In genomic region chr8:125911229-125911580, GRCm38 (mm10) we compare ENCODE assay signal across 10 mouse cellular contexts. TPM values are rescaled to one million over a fixed set of nuclear protein-coding genes. Genes with fewer than 3 reads are reported as not detected.
A peak's percentile ranks its signal among the peaks of the same experiment; 100 is the strongest.
DNase-seq lines count a peak whose midpoint lies in the region; ATAC-seq lines count a peak whose summit lies in the region.
"Had no signal": no experiment of that assay in that cellular context is flagged by ENCODE, and none has a peak within 500 bp of the region (broad histone marks: within the 10 kb centered on the region; RNA-seq: fewer than 3 reads in every experiment).

No protein-coding gene starts in this region.

- H3K4me1 ChIP-seq in heart, embryonic 12.5 days (replicated peaks): peaks cover 9% of the 10 kb centered on the region
- H3K4me1 ChIP-seq in embryonic facial prominence, embryonic 10.5 days: peaks cover 21% of the 10 kb centered on the region
- peaks cover 2% of the 10 kb centered on the region; the same call in 1 of the 2 replicates for H3K4me1 ChIP-seq in intestine, embryonic 14.5 days (replicated peaks; ENCODE audit: control insufficient read depth, insufficient read depth, low read length)
- peaks cover 16% of the 10 kb centered on the region for H3K4me1 ChIP-seq in midbrain, embryonic 12.5 days

- no peak for ATAC-seq in heart, embryonic 12.5 days (ENCODE audit: insufficient number of reproducible peaks, low FRiP score)
- ATAC-seq in intestine, embryonic 14.5 days (replicated peaks; ENCODE audit: low FRiP score, low TSS enrichment, low read depth): no peak
- no peak for ATAC-seq in midbrain, embryonic 12.5 days (ENCODE audit: low FRiP score, low read depth)

- peak overlapping the region; percentile 68 for H3K4me3 ChIP-seq in heart, embryonic 12.5 days
- H3K4me3 ChIP-seq in embryonic facial prominence, embryonic 10.5 days: peak overlapping the region; percentile 69
- H3K4me3 ChIP-seq in intestine, embryonic 14.5 days (ENCODE audit: low read depth, low read length): peak overlapping the region; percentile 54
- peak overlapping the region; percentile 54 for H3K4me3 ChIP-seq in midbrain, embryonic 12.5 days
- H3K4me3 ChIP-seq: megakaryocyte, embryonic 14.5 days had no signal

- peaks cover 4% of the 10 kb centered on the region; the same call in 1 of the 2 replicates for H3K9me3 ChIP-seq in heart, embryonic 12.5 days (replicated peaks)
- H3K9me3 ChIP-seq in embryonic facial prominence, embryonic 10.5 days: no peaks in the 10 kb centered on the region
- no peaks in the 10 kb centered on the region for H3K9me3 ChIP-seq in intestine, embryonic 14.5 days (ENCODE audit: control insufficient read depth, low read length)
- H3K9me3 ChIP-seq in midbrain, embryonic 12.5 days: peaks cover 3% of the 10 kb centered on the region; the same call in 1 of the 2 replicates

- peaks cover 82% of the 10 kb centered on the region for H3K27me3 ChIP-seq in heart, embryonic 12.5 days (replicated peaks)
- H3K27me3 ChIP-seq in embryonic facial prominence, embryonic 10.5 days (replicated peaks; ENCODE audit: low read depth, poor library complexity, severe bottlenecking): peaks cover 82% of the 10 kb centered on the region
- peaks cover 55% of the 10 kb centered on the region for H3K27me3 ChIP-seq in intestine, embryonic 14.5 days (replicated peaks; ENCODE audit: control insufficient read depth, insufficient read depth, low read length)
- H3K27me3 ChIP-seq in midbrain, embryonic 12.5 days: peaks cover 80% of the 10 kb centered on the region

- peak overlapping the region; percentile 100 for H3K4me2 ChIP-seq in heart, embryonic 12.5 days
- H3K4me2 ChIP-seq in intestine, embryonic 14.5 days (ENCODE audit: low read length): peak overlapping the region; percentile 94
- H3K4me2 ChIP-seq in midbrain, embryonic 12.5 days (replicated peaks): peak overlapping the region; percentile 94

- H3K9ac ChIP-seq in heart, embryonic 12.5 days: peak overlapping the region; percentile 71
- peak overlapping the region; percentile 52 for H3K9ac ChIP-seq in intestine, embryonic 14.5 days (ENCODE audit: low read length)
- peak overlapping the region; percentile 50; the same call in 1 of the 2 replicates for H3K9ac ChIP-seq in midbrain, embryonic 12.5 days (replicated peaks)

- H3K27ac ChIP-seq in heart, embryonic 12.5 days (ENCODE audit: poor library complexity, severe bottlenecking): no peak overlapping the region
- peak overlapping the region; percentile 30; the same call in 1 of the 2 replicates for H3K27ac ChIP-seq in embryonic facial prominence, embryonic 10.5 days (replicated peaks)
- no peak overlapping the region for H3K27ac ChIP-seq in intestine, embryonic 14.5 days (ENCODE audit: low read depth)
- H3K27ac ChIP-seq in midbrain, embryonic 12.5 days (replicated peaks): no peak overlapping the region

- no peaks in the 10 kb centered on the region for H3K36me3 ChIP-seq in heart, embryonic 12.5 days
- no peaks in the 10 kb centered on the region for H3K36me3 ChIP-seq in embryonic facial prominence, embryonic 10.5 days (replicated peaks)
- no peaks in the 10 kb centered on the region for H3K36me3 ChIP-seq in intestine, embryonic 14.5 days (ENCODE audit: control insufficient read depth, insufficient read depth, low read length)
- H3K36me3 ChIP-seq in midbrain, embryonic 12.5 days: no peaks in the 10 kb centered on the region

- WGBS in heart, embryonic 12.5 days: 3% methylated on average over 31 of the region's 31 CpGs
- 2% methylated on average over 31 of the region's 31 CpGs for WGBS in embryonic facial prominence, embryonic 10.5 days
- WGBS in intestine, embryonic 14.5 days: 2% methylated on average over 31 of the region's 31 CpGs
- WGBS in midbrain, embryonic 12.5 days: 4% methylated on average over 27 of the region's 31 CpGs

- no peak for DNase-seq in heart, postnatal 10 days
- no peak for DNase-seq in embryonic facial prominence, embryonic 10.5 days (ENCODE audit: low spot score)
- no peak for DNase-seq in intestine, embryonic 14.5 days (ENCODE audit: low spot score)
- no peak for DNase-seq in thymus, postnatal 14 days
- DNase-seq in adrenal gland, postnatal 25 days: no peak
- DNase-seq in natural killer cell, adult 2 months (ENCODE audit: low spot score in 2 of 2): no peak
- DNase-seq: thymus, adult 2 months had no signal

- intact Hi-C loops in heart, postnatal 10 days (cut with DNase I): no loop called here

RNA-seq across cellular contexts. Expression of gene Map3k21, which starts 1.0 kb away (rescaled TPM):
- polyA plus RNA-seq in heart, embryonic 12.5 days (2016; fragmentation: Nextera tagmentation; extraction: Ambion mirVana): 0.09 and 0.13 TPM in 2 replicates
- total RNA-seq in heart, postnatal 10 days (2021): under 1 TPM; 0.26 to 0.27 TPM
- polyA plus RNA-seq in embryonic facial prominence, embryonic 10.5 days (2016; fragmentation: Nextera tagmentation; extraction: Ambion mirVana): 0.04 and 0.06 TPM in 2 replicates
- 3.9 and 4.7 TPM in 2 replicates for polyA plus RNA-seq in intestine, embryonic 14.5 days (2014; fragmentation: Nextera tagmentation; extraction: Ambion mirVana)
- 0.13 and 0.17 TPM in 2 replicates for polyA plus RNA-seq in midbrain, embryonic 12.5 days (2016; fragmentation: Nextera tagmentation; extraction: Ambion mirVana)
- total RNA-seq in adrenal gland, postnatal 25 days (2021): 3.4 TPM in 2 replicates

RNA-seq across cellular contexts. Expression of gene Pcnx2, which starts 13.1 kb away (rescaled TPM):
- 0.08 and 0.10 TPM in 2 replicates for polyA plus RNA-seq in heart, embryonic 12.5 days (2016; fragmentation: Nextera tagmentation; extraction: Ambion mirVana)
- total RNA-seq in heart, postnatal 10 days (2021): under 1 TPM; 0.45 TPM
- polyA plus RNA-seq in embryonic facial prominence, embryonic 10.5 days (2016; fragmentation: Nextera tagmentation; extraction: Ambion mirVana): 0.10 and 0.15 TPM in 2 replicates
- 0.08 and 0.17 TPM in 2 replicates for polyA plus RNA-seq in intestine, embryonic 14.5 days (2014; fragmentation: Nextera tagmentation; extraction: Ambion mirVana)
- polyA plus RNA-seq in midbrain, embryonic 12.5 days (2016; fragmentation: Nextera tagmentation; extraction: Ambion mirVana): 0.76 and 1.4 TPM in 2 replicates
- total RNA-seq in adrenal gland, postnatal 25 days (2021): 0.27 and 0.81 TPM in 2 replicates
